8 mouse cellular contexts compared by ENCODE assay signal in genomic region chr7:125551766-125552709, GRCm38 (mm10). TPM values are rescaled to one million over a fixed set of nuclear protein-coding genes. Genes with fewer than 3 reads are reported as not detected.
DNase-seq lines count a peak whose midpoint lies in the region; ATAC-seq lines count a peak whose summit lies in the region.

Gene Il4ra, plus strand, starts transcription at chr7:125552120.

- 2% methylated on average over 51 of the region's 52 CpGs for WGBS in intestine, embryonic 14.5 days
- 2% methylated on average over 52 of the region's 52 CpGs for WGBS in midbrain, embryonic 11.5 days

- H3K27ac ChIP-seq in intestine, embryonic 14.5 days (ENCODE audit: low read depth) = peak within 1 kb of the TSS; percentile 27; the same call in 1 of the 2 replicates
- no peak within 1 kb of the TSS for H3K27ac ChIP-seq in midbrain, embryonic 11.5 days (ENCODE audit: low read depth, low read length)

- peak; percentile 95 for DNase-seq in adrenal gland, postnatal 10 days
- DNase-seq in embryo, embryonic 9.5 days (ENCODE audit: extremely low spot score) = peak; percentile 86
- peak; percentile 84 to 91 for DNase-seq in gastrocnemius, postnatal 36 days
- DNase-seq in intestine, embryonic 14.5 days (ENCODE audit: low spot score) = peak; percentile 88
- DNase-seq in left cerebral cortex, postnatal 4 days = peak; percentile 72
- peak; percentile 97 for DNase-seq in midbrain, embryonic 11.5 days (ENCODE audit: low spot score, missing footprints)
- DNase-seq in right cerebral cortex, postnatal 4 days = peak; percentile 55
- peak; percentile 95 for DNase-seq in yolk sac, embryonic 10.5 days (ENCODE audit: low spot score)

- no peaks in the 10 kb centered on the region for H3K36me3 ChIP-seq in intestine, embryonic 14.5 days (ENCODE audit: control insufficient read depth, insufficient read depth, low read length)
- no peaks in the 10 kb centered on the region for H3K36me3 ChIP-seq in midbrain, embryonic 11.5 days (ENCODE audit: control insufficient read depth, insufficient read depth, low read length)

- H3K4me3 ChIP-seq in intestine, embryonic 14.5 days (ENCODE audit: low read depth, low read length) = peak within 1 kb of the TSS; percentile 59
- H3K4me3 ChIP-seq in midbrain, embryonic 11.5 days (ENCODE audit: low read depth, low read length) = peak within 1 kb of the TSS; percentile 51

- peak within 1 kb of the TSS; percentile 94 for H3K4me2 ChIP-seq in intestine, embryonic 14.5 days (ENCODE audit: low read length)
- peak within 1 kb of the TSS; percentile 74 for H3K4me2 ChIP-seq in midbrain, embryonic 11.5 days

- H3K9ac ChIP-seq in intestine, embryonic 14.5 days (ENCODE audit: low read length) = peak within 1 kb of the TSS; percentile 64
- peak within 1 kb of the TSS; percentile 63 for H3K9ac ChIP-seq in midbrain, embryonic 11.5 days (ENCODE audit: low read length)

- peaks cover 10% of the 10 kb centered on the region; the same call in 1 of the 2 replicates for H3K4me1 ChIP-seq in intestine, embryonic 14.5 days (replicated peaks; ENCODE audit: control insufficient read depth, insufficient read depth, low read length)
- peaks cover 12% of the 10 kb centered on the region for H3K4me1 ChIP-seq in midbrain, embryonic 11.5 days (ENCODE audit: control insufficient read depth, insufficient read depth, low read length)

- H3K9me3 ChIP-seq in intestine, embryonic 14.5 days (ENCODE audit: control insufficient read depth, low read length) = no peaks in the 10 kb centered on the region
- no peaks in the 10 kb centered on the region for H3K9me3 ChIP-seq in midbrain, embryonic 11.5 days (ENCODE audit: control insufficient read depth, low read length)

- intact Hi-C loops in gastrocnemius, postnatal 36 days (cut with DNase I) = loop anchor here (5.0 kb wide), 1 partner anchor 60 kb away; the partner anchor contains the start of gene Nsmce1
- intact Hi-C loops in left cerebral cortex, postnatal 4 days (cut with DNase I) = no loop called here

- no peaks in the 10 kb centered on the region for H3K27me3 ChIP-seq in intestine, embryonic 14.5 days (replicated peaks; ENCODE audit: control insufficient read depth, insufficient read depth, low read length)
- H3K27me3 ChIP-seq in midbrain, embryonic 11.5 days (ENCODE audit: control insufficient read depth, insufficient read depth, low read length) = peaks cover 16% of the 10 kb centered on the region

- peak; percentile 93 for ATAC-seq in intestine, embryonic 14.5 days (replicated peaks; ENCODE audit: low FRiP score, low TSS enrichment, low read depth)
- peak; percentile 96 for ATAC-seq in midbrain, embryonic 11.5 days (ENCODE audit: low FRiP score)

RNA-seq across cellular contexts. Expression of gene Il4ra, which starts in this region (rescaled TPM):
- total RNA-seq in adrenal gland, postnatal 10 days (2021) = 10 to 100 TPM; 43.9 to 51.3 TPM
- total RNA-seq in gastrocnemius, postnatal 36 days (2021) = 1 to 10 TPM; 4.7 to 6.2 TPM
- 6.2 and 8.2 TPM in 2 replicates for polyA plus RNA-seq in intestine, embryonic 14.5 days (2014; fragmentation: Nextera tagmentation; extraction: Ambion mirVana)
- total RNA-seq in left cerebral cortex, postnatal 4 days (2021) = 1 to 10 TPM; 5.0 to 6.3 TPM
- polyA plus RNA-seq in midbrain, embryonic 11.5 days (2014; fragmentation: Nextera tagmentation; extraction: Ambion mirVana) = 2.6 and 3.5 TPM in 2 replicates

Comparison
In these comparisons a context has a peak if more than half of its experiments do, and no peak if none do; other contexts are left out.
1. RNA of gene Il4ra (total RNA-seq): 43.9 to 51.3 TPM in adrenal gland, postnatal 10 days; 5.0 to 6.3 TPM in left cerebral cortex, postnatal 4 days and 4.7 to 6.2 TPM in gastrocnemius, postnatal 36 days; every median in the first group is over 4 times any median in the second.
2. Peak in every context shown above with its lines, with median percentiles within 50 percentile points of each other: DNase-seq.